Mouse (Mus musculus) testis, postnatal 14 days (tissue): Measurements from ENCODE around the gene Mbd3l2.
"Not testable (repeated sequence)": the region's sequence is repeated elsewhere in the genome, so short reads cannot be mapped to it uniquely, and the experiment has no call there.

Source experiments
- DNase-seq: peaks from one replicate; pipeline ENCODE4 v3.0.0; 2021; ENCODE audit warnings: low spot score

The Mbd3l2 gene

GRCm38 (mm10) chr9:18430354-18430753 is at the start of gene Mbd3l2:
Mbd3l2 (plus strand) TSS chr9:18430654.
- DNase-seq, result no peak

DNA sequence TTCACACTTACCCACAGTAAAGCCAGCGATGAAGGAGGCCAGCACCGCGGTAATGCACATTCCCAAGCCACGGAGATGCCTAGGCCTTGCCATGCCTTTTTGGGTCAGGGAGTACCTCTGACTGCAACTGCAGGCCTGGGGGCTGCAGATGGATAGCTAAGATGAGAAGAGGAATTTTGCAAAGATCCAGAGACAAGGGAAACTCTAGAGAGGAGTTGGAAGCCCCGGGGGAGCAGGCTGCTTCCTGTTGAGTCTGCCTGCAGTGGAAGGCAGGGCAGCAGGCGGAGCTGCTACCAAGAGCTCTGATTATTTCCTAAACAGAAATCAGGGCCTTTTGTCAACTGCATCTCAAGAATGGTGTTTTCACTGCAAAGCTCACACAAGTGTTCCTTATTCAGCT is 44.7 kb upstream of the Mbd3l2 start:
- peak; percentile 13 for DNase-seq

- no peak for DNase-seq
These were observed 30.8 kb upstream of the Mbd3l2 start for GRCm38 (mm10) chr9:18399629-18400028.

DNA sequence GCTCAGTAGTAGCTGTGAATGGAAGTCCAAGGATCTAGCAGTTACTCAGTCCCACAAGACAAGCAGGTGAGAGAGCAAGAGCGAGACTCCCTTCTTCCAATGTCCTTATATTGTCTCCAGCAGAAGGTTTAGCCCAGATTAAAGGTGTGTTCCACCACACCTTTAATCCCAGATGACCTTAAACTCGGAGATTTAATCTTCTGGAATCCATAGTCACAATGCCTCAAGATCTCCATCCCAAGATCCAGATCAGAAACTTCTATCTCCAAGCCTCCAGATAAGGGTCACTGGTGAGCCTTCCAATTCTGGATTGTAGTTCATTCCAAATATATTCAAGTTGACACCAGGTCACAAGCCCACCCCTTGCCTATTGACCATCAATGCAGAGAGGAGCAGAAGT is 27.6 kb upstream of the Mbd3l2 start, which contains the start of gene Naalad2:
Gene Naalad2 (minus strand): TSS at position 101 of the 400 bp plus-strand sequence.
- DNase-seq, result not testable (repeated sequence)

DNA sequence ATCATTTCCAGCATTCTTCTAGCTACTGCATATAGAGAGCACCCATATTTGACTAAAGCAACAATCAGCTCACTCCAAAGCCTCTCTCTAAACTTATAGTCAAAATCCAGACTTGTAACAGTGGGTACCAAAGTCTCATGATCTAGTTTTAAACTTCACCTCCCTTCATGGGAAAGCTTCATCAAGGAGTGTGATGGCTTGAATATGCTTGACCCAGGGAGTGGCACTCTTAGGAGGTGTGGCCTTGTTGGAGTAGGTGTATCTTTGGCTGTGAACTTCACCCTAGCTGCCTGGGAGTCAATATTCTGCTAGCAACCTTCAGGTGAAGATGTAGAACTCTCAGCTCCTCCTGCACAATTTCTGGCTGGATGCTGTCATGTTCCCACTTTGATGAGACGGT is 26.3 kb upstream of the Mbd3l2 start, which contains the start of gene Ubtfl1:
Gene Ubtfl1 (plus strand): TSS at position 301 of the 400 bp plus-strand sequence.
- DNase-seq, result no peak

DNA sequence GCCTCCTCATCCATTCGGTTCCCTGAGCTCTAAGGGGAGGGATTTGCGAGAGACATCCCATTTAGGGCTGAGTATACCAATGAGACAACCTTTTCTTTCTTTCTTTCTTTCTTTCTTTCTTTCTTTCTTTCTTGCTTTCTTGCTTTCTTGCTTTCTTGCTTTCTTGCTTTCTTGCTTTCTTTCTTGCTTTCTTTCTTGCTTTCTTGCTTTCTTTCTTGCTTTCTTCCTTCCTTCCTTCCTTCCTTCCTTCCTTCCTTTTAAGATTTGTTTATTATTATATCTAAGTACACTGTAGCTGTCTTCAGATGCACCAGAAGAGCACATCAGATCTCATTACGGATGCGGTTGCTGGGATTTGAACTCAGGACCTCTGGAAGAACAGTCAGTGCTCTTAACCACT is 18.1 kb upstream of the Mbd3l2 start:
- DNase-seq, result not testable (repeated sequence)

DNA sequence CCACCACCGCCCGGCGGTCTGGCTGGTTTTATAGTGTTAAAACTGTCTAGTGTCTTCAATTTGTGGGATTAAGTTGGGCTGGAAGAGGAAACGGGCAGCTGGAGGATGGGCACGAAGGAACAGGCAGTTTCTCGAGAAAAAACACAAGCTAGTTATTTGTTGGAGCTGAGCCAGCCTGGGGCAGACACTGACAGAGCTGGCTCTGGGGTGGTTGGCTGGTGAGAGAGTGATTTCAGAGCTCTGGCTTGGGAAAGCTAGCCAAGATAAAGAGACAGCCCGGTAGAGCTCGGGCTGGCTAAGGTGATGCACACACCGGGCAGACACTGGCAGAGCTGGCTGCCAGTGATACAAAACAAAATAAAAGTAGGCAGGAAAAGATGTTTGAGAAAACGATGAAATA is 1.2 kb downstream of the Mbd3l2 start:
- DNase-seq, result peak; percentile 21

- no peak for DNase-seq
These were observed 26.1 kb downstream of the Mbd3l2 start for GRCm38 (mm10) chr9:18456520-18456919.

- DNase-seq, result no peak
These were observed 36.9 kb downstream of the Mbd3l2 start for GRCm38 (mm10) chr9:18467350-18467749.

- no peak for DNase-seq
These were observed 37.6 kb downstream of the Mbd3l2 start for GRCm38 (mm10) chr9:18468005-18468404.

GRCm38 (mm10) chr9:18473324-18474128 is 43.1 kb downstream of the Mbd3l2 start:
- DNase-seq, result peak; percentile 71

GRCm38 (mm10) chr9:18478168-18478567 is 47.7 kb downstream of the Mbd3l2 start, which contains the start of the genes Zfp558 and Mbd3l1:
Zfp558 (minus strand) TSS chr9:18478268.
Mbd3l1 (plus strand) TSS chr9:18478359.
- no peak for DNase-seq
